Mouse (Mus musculus) MEL (cell line): ENCODE measurements around the gene Ppp2r5a.

Experiments
- GATA1 ChIP-seq: IDR thresholded peaks from 2 replicates; pipeline ENCODE4 v1.6.1; 2011; ENCODE audit warnings: low read depth, low read length, improper control_type of control experiment
- MAZ ChIP-seq: IDR thresholded peaks from 2 replicates; pipeline ENCODE4 v1.6.1; 2012; ENCODE audit warnings: low read depth, mild to moderate bottlenecking, inconsistent platforms, low read length, improper control_type of control experiment
- MXI1 ChIP-seq: IDR thresholded peaks from 2 replicates; pipeline ENCODE4 v1.6.1; 2011; ENCODE audit warnings: mild to moderate bottlenecking, low read depth, low read length, improper control_type of control experiment
- MYC ChIP-seq: IDR thresholded peaks from 2 replicates; pipeline ENCODE4 v1.6.1; 2011; ENCODE audit warnings: low read depth, mild to moderate bottlenecking, low read length, improper control_type of control experiment, moderate library complexity
- POLR2AphosphoS2 ChIP-seq: IDR thresholded peaks from 2 replicates; pipeline ENCODE4 v1.6.1; 2011; ENCODE audit warnings: low read length, improper control_type of control experiment
- ZC3H11A ChIP-seq: IDR thresholded peaks from 2 replicates; pipeline ENCODE4 v1.6.1; 2012; ENCODE audit warnings: low read depth, mild to moderate bottlenecking, inconsistent platforms, low read length, improper control_type of control experiment

DNA sequence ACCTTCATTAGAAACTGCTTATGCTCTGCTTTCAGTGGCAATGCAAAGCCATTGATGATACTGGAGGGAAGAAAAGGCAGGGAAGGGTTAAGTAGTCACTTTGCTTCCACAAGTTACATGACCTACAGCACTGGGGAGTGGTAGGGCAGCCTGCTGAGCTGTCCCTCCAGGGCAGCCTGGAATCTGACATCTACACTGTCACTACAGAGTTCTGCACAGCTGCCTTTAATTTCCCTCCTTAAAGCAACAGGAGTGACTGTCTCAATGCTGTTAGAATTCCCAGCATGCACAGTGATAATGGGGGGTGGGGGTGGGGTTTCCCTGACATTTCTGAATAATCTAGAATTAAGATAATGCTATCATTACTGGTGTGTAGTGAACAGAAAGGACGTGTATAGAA is 46.1 kb downstream of the Ppp2r5a start:
- no peak for TF ChIP-seq ZC3H11A
- TF ChIP-seq MAZ: no peak
- no peak for TF ChIP-seq POLR2AphosphoS2
- no peak for TF ChIP-seq MXI1
- TF ChIP-seq MYC: no peak
- TF ChIP-seq GATA1: no peak
